Mouse (Mus musculus) monocyte, adult 2 months (primary cell): ENCODE data around the gene Pcsk5.

Experiments used
- DNase-seq, 2 experiments: peaks; one replicate each; pipeline ENCODE4 v3.0.0; 2022; ENCODE audit warnings: low spot score in 2 of 2, low read depth in 1 of 2

The Pcsk5 gene

DNA sequence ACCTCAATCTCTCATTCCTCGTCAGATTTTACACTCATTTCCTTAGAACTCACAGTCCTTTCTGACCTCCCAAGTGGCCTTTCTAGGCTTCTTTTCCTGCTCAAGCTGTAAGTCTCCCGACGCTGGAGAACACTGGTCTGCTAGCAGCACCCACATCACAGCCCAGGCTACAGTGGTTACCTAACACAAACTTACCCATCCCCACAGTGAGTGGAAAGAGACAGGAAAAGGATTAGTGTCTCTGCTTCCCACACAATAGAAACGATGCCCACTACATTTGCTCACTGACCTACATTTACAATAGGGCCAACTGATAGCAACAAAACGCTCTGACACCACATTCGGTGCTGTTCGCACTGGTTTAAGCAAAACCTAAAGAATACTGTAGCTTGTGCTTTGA is 24.8 kb downstream of the Pcsk5 start:
- DNase-seq, result no peak

DNA sequence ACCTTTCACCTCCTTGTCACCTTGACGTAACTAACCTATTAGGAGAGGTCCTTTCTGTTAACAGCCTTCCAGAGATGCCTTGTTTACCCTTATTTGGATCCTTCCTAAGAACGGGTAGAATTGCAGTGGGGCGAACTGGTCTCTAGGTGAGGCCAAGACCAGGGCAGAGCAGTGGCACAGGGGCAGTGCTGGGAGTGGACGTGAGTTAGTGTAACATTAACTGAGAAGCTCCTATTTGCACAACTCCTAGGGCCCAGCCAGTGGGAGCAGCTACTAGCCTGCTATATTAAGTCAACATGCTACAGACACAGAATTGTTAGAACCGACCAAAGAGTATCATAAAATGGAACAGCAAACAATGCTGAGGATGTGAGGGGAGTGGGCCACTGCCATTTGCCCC is 30.8 kb downstream of the Pcsk5 start:
- DNase-seq, result no peak

DNA sequence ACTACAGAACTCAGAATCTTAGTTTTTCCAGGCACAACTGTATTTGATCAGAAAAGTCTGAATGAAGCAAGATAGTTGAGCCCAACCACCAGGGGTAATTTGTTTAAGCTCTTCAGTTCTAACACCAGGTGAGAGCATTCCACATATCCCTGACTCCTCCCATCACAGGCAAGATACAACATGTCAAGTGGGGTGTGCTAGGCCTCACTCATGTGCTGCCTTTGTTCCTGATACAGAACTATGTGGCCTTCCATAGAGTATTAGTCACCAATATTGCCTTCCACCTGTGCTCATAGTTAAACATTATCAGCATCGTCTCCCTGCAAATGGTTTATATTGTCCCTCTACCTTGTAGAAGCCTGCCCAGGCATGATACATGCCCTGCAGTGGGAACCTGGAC is 36.6 kb downstream of the Pcsk5 start:
- no peak for DNase-seq

DNA sequence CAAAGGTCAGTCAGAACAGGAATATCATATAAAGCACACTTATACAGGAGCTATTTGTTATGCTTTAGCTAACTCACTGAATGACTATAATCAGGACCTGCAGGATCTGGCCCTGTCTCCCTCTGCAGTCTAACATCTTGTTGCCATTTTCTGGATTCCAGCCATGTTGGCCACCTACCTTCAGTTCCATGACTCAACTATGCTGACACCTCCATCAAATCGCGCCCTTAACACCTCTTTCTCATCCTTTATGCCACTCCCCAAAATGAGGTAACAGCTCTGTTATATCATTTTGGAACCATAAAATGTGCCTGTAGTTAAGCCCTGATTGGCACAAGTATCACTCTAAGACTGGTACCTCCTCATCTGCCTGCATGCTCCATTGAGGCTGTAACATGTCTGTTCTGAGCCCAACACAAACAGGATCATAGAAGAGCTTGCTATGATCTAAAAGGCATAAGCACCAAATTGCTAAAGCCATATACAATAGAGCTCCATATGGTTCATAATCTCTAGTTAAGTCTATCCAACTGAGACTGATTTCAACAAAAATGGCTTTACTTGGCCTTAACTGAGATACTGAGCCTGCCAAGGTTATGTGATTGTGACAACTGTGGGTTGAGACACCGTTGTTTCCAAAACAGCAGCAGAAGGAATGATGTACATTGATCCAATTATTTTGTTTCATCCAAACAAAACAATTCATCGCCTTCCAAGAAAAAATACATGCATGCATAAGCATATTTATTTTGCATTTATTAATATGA is 37.8 kb downstream of the Pcsk5 start:
- no peak for DNase-seq

DNA sequence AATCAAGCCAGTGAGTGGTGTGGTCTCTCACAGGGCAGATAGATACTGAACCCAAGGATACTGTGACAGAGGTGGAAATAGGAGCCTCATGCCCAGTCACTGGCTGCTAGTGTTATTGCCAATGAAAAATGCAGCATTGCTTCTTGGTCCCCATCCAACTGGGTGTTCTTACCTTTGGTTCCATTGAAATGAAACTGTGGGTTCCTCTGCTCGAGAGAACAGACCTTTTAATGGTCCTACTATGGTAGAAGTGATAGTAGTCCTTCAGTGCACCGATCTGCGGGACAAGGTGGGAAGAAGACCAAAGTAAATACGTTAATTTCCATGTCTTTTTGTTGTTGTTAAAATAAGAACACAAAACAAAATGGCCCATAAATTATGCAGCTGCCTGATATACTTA is 44.0 kb downstream of the Pcsk5 start:
- DNase-seq, result no peak

DNA sequence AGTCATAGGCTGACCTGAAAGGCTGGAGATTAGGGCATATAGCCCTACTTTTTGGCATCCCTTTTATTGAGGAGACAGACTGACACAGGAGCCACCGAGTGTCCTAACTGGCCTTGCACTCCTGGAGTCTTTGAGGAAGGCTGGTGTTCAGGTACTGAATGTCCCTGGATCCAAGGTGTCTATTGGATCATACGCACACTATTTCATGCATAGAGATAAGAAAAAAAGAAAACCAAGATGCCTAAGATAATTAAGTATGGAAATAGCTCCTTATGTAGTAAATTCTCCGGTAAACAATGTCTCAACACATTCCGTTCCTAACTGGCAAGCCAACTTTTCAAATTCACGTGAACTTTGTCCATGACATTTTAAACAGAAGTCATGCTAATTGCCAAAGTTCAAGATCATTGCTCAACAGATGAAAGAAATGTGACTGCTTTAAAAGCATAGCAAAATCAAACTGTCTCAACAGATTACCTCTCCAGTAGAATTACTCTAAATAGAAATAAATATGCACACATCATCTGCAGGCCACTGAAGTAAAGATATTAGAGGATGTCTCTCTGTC is 45.9 kb downstream of the Pcsk5 start:
- DNase-seq, result no peak

DNA sequence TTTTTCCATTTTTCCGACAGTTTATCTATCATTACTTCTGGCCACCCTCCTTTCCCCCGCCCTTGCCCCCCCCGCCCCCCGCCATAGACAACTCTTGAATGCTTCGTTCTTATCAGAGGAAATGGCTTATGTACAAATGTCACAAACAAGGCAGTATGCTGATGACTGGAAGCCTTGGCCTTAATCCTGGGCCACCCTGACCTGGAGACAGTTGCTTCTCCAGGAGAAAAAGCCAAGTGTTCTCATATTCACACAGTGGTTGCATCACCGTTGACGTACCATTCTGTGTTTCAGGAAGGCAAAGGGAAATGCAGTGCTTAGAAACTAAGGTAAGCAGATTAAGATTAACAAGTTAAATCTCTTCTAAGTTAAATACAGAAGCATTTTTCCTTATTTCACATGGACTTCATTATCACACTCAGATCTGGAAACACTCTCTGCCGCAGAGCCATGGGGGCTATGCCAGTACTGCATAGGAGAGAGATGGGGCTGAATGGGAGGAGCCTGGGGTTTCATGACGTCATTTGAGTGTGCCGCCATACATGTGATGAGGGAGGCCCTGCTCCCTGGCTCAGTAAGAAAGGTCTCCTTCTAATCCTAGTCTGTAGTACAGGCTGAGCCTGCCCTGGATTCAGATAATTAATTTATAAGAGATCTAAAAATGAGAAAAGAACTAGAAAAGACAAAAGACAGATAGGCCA is 48.7 kb downstream of the Pcsk5 start:
- no peak for DNase-seq

DNA sequence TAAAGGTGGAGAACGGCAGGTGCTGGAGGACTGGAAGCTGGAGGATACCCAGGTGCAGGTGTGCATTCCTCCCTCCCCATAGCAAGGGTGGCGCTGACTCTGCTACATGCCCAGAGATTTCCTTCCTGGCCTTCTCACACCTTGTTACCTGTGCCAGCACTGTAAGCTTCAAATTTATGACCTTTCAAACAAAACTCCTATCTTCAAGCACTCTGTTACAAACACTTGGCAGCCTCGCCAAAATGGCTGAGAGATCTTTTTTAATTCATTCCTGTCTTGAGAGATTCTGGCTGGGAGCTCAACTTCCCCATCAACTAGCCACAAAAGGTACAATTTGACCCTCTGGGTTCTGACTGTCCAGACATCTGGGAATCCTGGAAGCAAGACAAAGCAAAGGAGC is 50.7 kb downstream of the Pcsk5 start:
- no peak for DNase-seq

DNA sequence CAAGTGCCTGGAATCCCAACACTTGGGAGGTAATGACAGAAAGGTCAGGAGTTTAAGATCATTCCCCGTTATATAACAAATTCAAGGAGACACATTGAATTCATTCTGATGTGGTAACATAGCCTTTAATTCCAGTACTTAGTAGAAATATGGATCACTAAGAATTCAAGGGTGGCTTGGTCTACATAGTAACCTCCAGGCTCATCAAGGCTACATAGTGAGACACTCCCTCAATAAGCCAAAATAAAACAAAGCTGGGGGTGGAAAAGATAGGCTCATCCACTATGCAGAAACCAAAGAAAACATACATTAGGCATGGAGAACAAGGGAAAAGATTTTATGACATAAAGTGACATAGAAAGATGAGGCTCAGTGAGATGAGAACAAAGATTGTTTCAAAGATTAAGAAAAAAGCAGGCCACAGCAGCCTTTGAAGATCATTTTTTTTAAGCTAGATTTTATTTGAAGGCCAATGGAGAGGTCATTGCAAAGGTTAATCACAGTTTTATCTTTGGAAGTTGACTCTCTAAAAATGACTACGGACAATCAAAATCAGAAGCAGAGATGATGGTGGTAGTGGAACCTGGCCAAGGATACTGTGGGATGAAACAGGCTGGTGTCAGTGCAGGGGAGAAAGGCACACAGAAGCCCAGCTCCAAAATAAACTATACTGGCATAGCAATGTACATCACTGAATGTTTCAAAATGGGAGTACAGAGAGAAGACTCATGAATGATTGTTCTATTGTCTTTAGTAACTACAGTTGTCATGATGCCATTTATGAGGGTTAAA is 52.8 kb downstream of the Pcsk5 start:
- no peak for DNase-seq

DNA sequence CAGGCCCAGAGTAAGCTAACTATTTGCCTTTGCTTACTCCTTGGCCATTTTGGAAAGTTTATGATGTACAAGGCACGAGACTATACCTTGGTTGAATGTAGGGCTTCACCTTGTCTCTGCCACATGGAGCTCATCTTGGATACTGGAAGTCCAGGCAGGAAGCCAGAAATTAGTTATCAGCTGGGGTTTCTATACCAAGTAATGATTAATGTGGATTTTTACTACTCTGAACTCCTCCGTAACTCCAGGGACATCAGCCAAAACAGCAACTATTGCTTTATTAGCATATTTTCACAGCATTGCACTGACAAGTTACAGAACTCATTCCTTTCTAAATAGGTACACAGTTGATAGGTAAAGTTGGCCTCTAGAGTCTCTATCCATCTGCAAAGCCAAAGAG is 54.2 kb downstream of the Pcsk5 start:
- no peak for DNase-seq

DNA sequence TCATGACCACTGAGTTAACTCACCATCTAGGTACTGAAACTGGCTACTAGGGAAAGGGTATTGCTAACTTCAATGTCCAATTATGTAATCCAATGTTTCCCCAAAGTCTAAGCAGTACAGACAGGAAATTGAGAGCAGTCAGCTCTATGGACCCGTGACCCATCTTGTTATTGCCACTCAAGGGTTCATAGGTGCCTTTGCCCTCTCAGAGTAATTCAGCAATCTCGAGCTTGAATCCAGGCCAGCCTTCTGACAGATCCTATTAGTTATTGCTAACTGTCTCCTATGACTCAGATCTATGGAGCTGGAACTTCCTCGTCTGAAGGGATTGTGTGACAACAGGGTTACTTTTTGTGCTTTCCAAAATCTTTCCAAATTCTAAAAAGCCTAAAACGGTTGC is 56.1 kb downstream of the Pcsk5 start:
- DNase-seq, result no peak

DNA sequence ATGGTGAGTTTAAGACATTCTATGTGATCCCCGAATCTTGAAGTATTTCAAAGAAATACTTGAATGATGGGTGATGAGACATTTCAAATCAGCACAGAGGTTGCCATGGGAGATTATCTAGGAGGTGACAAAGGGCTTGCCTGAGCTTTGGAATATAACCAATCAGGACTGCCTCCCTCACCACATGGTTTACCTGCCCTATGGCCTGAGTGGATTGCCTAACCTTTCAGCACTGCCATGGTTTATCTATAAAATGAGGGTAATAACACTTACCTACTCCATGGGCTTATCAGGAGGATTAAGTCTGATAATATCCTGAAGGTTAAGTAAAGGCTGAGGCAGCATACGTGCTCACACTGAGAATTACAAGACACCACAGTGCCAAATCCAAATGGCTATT is 61.5 kb downstream of the Pcsk5 start:
- DNase-seq, result no peak

DNA sequence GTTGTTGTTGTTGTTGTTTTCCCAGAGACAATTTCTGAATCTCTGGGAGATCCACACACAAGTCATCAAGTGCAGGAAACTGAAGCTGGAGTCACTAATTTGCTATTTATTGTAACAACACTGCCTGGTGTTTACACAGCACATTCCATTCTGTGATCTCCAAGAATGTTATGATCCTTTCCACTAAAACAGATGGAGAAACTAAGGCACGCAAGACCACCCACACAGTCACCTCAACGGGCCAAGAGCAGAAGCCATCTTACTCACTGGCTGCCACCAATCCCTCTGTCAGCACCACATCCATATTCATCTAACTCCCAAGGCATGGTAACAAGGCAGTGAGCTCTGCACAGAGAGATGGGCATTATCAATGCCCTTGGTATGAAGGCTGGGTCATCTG is 62.3 kb downstream of the Pcsk5 start:
- no peak for DNase-seq

DNA sequence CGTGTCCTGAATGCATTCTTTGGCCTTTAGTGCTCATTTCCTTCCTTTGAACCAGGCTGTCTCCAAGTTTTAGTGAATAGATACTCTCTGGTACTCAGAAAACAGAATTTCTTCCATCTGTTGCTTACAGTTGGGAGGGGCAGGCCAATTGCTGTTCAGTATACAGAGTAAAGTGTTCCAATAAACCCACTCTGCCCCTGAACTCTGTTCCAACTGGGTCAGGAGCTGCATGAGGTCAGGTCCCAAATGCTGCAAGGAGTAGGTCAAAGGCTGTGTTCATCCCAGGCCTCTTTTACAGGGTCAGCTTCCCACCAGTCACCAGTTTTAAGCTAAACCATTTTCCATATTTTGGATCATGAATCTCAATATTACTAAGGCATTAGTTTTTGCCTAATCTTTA is 63.4 kb downstream of the Pcsk5 start:
- no peak for DNase-seq

DNA sequence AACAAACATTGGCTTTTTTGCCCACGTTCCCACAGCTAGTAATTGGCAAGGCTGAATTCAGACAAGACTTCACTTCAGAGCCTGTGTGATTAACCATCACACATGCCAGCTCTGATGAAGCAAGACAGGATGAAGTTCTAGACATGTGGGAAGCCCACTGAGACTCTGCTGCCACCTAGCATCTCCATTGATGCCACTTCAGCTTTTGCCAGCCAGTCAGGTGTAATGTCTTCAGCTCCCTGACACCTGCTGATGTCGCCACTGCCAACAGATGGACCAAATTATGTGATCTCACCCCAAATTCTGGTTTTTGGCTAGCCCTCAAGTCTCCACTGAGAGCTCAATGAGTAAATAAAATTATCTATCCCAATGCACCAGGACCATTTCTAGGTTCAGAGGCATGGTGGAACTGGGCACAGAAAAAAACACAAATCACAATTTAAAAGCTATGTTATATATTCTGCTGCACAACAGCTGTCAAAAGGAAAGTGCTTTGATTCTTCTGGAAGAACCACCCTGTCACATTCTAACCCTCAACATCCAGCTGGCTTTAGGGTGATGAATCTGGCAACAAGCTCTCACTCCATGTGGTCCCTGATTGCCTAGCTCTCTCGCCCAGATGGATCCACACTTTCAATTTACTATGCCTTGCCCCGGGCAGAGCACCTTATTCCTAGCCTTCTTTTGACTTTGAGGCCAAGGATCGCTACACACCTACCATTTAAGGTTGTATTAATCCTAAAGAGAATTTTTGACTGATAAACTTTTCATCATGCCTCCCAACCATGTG is 67.6 kb downstream of the Pcsk5 start:
- no peak for DNase-seq

DNA sequence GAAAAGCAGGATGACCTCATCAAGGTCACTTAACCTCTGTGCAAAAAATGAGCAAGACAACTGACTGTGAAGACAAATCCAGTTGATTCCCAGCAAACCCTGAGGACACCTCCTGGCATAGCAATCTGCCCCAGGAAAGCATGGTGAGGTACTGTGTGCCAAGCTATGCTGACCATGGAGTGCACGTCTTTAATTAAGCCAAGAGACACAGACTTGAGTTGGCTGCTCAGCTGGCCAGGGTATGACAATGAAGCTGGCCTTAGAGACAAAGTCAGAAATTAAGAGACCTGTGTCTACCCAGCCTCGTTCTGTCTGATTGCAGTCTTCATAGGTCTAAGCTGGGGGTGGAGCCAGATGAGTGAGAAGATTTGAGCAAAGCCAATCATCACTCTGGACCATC is 72.4 kb downstream of the Pcsk5 start:
- DNase-seq, result no peak

DNA sequence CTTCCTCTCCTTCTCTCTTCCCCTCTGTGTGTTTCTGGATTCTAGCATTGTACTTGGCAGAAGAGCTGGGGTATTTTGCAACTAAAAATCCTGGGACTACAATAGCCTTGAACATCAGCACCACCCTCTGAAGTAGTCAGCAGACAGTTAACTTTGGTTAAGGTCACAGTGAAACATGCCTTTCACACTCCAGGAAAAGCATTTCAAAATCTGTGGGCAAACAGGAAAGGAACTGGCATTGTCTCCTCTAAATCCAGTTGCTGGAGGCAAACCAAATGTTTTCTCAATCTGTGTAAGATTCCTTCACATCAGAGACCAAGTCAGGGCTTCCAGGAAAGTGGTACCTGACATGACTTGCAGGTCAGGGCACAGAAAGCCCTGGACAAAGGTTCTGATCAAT is 74.7 kb downstream of the Pcsk5 start:
- DNase-seq, result no peak

DNA sequence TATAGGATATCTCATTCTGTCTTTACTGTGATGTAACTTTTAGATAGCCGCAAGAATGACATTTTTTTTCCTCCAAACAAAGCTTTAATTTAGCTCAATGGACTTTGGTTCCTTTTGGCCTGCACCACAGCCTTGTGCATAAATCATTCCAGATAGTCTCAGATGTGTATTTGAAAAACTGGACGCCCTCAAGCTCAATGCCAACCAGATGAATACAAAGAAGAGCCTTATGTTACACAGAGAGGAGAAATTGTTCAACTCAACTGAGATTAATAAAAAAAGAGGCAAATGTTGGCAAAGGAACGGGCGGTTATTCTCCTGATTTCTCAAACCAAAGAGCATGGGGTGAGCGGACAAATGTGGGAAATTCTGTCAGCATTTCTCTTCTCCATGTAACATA is 75.8 kb downstream of the Pcsk5 start:
- no peak for DNase-seq

DNA sequence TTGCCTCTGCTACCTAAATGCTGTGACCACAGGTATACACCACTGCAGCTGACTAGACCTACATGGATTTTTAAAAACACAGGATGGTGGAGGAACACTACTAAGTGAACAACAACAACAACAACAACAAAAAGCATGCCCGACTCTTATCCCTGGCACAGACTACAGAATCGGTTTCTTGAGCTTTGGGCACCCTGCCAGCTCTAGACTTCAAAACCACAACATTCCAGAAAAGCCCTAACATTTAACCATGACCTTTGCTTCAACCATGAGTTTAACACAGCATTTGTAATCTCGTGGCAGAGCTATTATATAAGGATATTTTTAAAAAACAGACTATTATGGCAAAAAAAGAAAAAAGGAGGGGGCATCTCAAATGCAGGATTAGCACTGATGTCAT is 84.6 kb downstream of the Pcsk5 start:
- no peak for DNase-seq

DNA sequence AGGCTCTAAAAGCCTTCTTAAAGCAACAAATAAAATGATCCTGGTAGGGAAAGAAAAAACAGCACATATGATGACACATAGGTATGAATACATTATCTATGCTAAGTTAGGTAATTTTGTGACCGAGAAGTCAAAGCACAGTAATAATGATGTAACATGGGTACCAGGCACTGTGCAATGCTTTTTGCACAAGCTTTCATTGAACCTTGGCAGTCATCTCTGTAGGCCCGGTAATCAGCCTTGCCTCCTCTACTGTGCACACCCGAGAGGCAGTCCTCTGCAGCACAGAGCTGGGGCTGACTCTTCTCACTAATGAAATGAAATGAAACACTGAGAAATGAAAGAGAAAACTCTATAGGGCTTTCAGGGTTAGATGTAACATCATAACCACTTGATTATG is 89.1 kb downstream of the Pcsk5 start:
- no peak for DNase-seq

DNA sequence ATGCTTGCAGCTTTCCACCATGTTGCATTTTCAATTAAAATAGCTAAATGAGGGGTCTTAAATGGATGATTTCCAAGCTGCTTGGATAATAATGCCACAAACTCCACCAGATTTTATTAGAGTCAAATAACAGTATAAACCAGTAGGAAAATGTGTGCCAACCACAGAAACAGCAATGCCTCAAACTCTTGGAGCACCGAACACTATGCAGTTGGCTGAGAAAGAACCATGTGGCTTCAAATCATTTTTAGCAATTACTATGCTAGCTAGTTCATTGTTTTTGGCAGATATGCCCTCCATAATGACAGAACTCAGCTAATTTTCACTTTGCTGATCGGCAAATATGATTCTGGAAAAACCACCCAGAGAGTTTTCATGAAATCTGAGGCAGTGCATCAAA is 92.1 kb downstream of the Pcsk5 start:
- DNase-seq, result no peak
